Mouse (Mus musculus) spleen, adult 10 weeks (tissue): ENCODE data around the gene Mrtfb. TPM values are rescaled to one million over a fixed set of nuclear protein-coding genes. Genes with fewer than 3 reads are reported as not detected.

Source experiments
- polyA plus RNA-seq: library from polyadenylated mRNA; stranded (reverse); fragments of 350-450 nt; fragmentation: Illumina TruSeq; extraction: RNeasy Lipid Tissue Mini Kit (QIAGEN cat#74804); gene quantifications from one replicate; pipeline ENCODE4 v1.2.3, GENCODE M21; 2015; ENCODE audit warnings: low replicate concordance; ENCODE audit not compliant: insufficient read depth

Mrtfb gene
- 13.2 TPM for polyA plus RNA-seq

GRCm38 (mm10) chr16:13255855-13256635 lies at the start of gene Mrtfb:
Mrtfb (plus strand) TSS chr16:13256481.

Other genes starting within 250 kb of the Mrtfb start
- 19.9 TPM for gene Ercc4, start 146.8 kb upstream of the Mrtfb start, polyA plus RNA-seq